Mouse (Mus musculus) lung, postnatal 36 days (tissue): Measurements from ENCODE around the gene Elof1.

Experiments
- DNase-seq: peaks from one replicate; pipeline ENCODE4 v3.0.0; 2022; ENCODE audit warnings: mixed read lengths

Gene Elof1

GRCm38 (mm10) chr9:22135644-22136390 is 18.8 kb upstream of the Elof1 start, which contains the start of gene Acp5:
TSS of gene Acp5 (minus strand) at chr9:22135711.
- no peak for DNase-seq

GRCm38 (mm10) chr9:22134988-22135643 is 18.1 kb upstream of the Elof1 start:
- DNase-seq, result no peak

- DNase-seq, result no peak
Measured at GRCm38 (mm10) chr9:22134246-22134890, 17.4 kb upstream of the Elof1 start.

- no peak for DNase-seq
Measured at GRCm38 (mm10) chr9:22132220-22132619, 15.2 kb upstream of the Elof1 start.

GRCm38 (mm10) chr9:22131226-22131981 is 14.4 kb upstream of the Elof1 start:
- DNase-seq, result peak; percentile 73

GRCm38 (mm10) chr9:22125246-22126027 is 8.5 kb upstream of the Elof1 start:
- peak; percentile 65 for DNase-seq

GRCm38 (mm10) chr9:22124169-22124568 is 7.2 kb upstream of the Elof1 start:
- no peak for DNase-seq

- peak; percentile 49 for DNase-seq
Measured at GRCm38 (mm10) chr9:22123069-22123609, 6.2 kb upstream of the Elof1 start.

- peak; percentile 51 for DNase-seq
Measured at GRCm38 (mm10) chr9:22122005-22122404, 5.0 kb upstream of the Elof1 start.

GRCm38 (mm10) chr9:22121545-22121944 is 4.6 kb upstream of the Elof1 start:
- no peak for DNase-seq

- DNase-seq, result no peak
Measured at GRCm38 (mm10) chr9:22119543-22119942, 2.6 kb upstream of the Elof1 start.

GRCm38 (mm10) chr9:22117754-22118456 is 933 bp upstream of the Elof1 start:
- DNase-seq, result peak; percentile 89

GRCm38 (mm10) chr9:22116086-22116485 is 886 bp downstream of the Elof1 start:
- DNase-seq, result no peak

- DNase-seq, result no peak
Measured at GRCm38 (mm10) chr9:22115635-22116034, 1.3 kb downstream of the Elof1 start.

GRCm38 (mm10) chr9:22108194-22108593 is 8.8 kb downstream of the Elof1 start:
- no peak for DNase-seq

GRCm38 (mm10) chr9:22099922-22100321 is 17.1 kb downstream of the Elof1 start:
- DNase-seq, result no peak

GRCm38 (mm10) chr9:22098993-22099696 is 17.8 kb downstream of the Elof1 start, which contains the start of gene Cnn1:
TSS of gene Cnn1 (plus strand) at chr9:22099216.
- peak; percentile 30 for DNase-seq

- peak; percentile 93 for DNase-seq
Measured at GRCm38 (mm10) chr9:22095854-22096307, 21.1 kb downstream of the Elof1 start.

GRCm38 (mm10) chr9:22092746-22093145 is 24.2 kb downstream of the Elof1 start:
- DNase-seq, result no peak

- no peak for DNase-seq
Measured at GRCm38 (mm10) chr9:22089986-22090385, 27.0 kb downstream of the Elof1 start.
